Mouse (Mus musculus): ENCODE data around the gene Gpr88.

DNA sequence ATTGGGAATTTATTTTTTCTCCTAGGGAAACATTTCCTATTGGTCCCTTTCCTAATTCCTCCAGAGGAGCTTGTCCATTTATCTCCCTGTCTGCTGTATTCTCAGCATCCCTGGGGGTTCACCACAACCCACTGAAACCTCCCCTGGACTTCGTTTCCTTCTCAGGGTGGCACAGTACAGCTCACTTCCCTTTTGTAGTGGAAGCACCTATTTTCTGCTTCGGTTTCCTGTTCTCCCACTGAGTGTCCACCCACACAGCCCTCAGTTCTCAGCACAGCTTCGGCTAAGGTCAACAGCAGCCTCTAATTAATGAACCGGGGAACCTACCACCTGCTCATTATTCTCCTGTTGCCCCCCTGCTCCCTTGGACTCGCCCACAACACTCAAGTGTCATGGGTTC, 2.8 kb upstream of the Gpr88 start:
- no peak for TF ChIP-seq POLR2A (IDR thresholded peaks at IDR 0.05; ENCODE audit: low read depth, low read length)
- TF ChIP-seq CTCF (IDR thresholded peaks at IDR 0.05; ENCODE audit: borderline replicate concordance, insufficient read depth, low read length): no peak
